Mouse (Mus musculus) frontal cortex, adult (tissue): ENCODE results near the gene Trmo.
A peak's percentile ranks its signal among the peaks of the same experiment; 100 is the strongest.

Experiments used
- ATAC-seq: cut with Nextera tagmentation; 2 replicates; pipeline ENCODE4 v1.9.2; 2017; ENCODE audit warnings: mild to moderate bottlenecking, moderate library complexity, mixed read lengths; ENCODE audit not compliant: low TSS enrichment

The Trmo gene

DNA sequence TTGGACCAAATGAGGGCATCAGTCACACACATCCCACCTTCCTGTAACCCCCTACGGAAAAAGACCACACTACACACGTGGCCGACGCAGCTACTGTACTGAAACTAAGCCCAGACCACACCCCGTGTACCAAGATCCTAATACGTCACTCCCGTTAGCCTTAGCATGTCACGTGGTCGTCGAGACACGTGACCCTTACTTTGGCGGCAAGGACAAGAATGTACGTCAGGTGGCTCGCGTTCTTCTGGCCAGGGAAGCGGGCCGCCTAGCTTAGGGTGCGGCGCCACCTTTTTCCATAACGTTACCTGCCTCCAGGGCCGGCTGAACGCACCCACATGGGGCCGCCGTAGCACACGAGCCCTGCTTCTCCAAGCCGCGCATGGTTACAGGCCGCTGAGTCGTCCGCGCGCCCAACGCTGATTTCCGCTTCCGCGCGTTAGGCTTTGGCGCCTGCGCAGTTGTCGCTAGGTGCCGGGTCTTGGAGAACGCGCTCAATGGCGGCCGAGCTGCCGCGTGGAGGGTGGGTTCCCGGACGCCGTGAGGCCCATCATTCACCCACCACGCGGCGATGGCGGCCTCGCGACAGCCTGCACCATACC lies at the start of gene Trmo:
TSS of gene Trmo (minus strand) at position 425 of the 599 bp plus-strand sequence.
- ATAC-seq, result peak; percentile 94

GRCm38 (mm10) chr4:46432339-46433036 lies 43.3 kb upstream of the Trmo start:
- ATAC-seq, result no peak

DNA sequence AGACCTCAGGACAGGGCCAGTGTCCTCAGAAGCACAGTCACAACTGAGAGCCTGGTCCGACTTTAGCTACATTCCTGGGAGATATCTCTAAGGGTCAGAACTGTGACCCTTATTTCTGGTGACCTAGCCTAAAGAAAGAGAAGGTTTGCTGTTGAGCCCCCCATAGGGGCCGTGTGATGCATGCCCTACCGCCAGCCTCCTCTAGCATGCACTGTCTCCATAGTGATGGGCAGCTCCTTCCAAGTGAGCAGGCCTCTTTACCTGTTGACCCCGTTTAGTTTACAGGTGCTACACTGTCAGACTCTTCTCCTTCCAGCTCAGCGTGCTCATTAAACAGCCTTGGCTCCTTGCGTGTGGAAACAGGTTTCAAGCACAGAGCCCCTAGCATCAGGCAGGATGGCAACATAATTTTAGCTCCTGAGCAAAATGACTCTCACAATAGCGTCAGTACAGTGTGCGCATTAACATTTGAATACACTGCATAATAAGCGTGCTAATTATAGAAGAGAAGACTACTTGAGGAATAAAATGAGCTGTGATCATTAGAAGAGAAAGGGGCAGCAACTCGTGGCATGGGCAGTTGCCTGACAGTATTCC lies 39.8 kb upstream of the Trmo start:
- no peak; the same call in 1 of the 2 replicates for ATAC-seq

DNA sequence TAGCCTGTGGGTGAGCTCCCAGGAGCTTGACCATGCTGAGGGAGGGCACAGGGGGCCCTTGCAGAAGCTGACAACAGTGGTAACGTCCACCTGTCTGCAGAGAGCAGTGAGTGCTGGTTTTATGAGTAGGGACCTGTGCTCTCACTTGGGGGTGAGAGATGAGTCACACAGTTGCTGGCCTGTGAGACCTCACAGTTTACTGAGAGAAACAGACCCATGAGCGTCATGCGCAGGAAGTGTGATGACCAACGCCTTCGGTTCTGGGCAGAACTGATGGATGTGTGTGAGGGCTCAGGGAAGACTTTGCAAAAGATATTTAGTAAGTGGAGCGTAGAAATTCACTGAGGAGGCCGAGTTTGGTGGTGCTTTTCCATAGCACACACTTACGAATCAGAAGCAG lies 33.4 kb upstream of the Trmo start:
- ATAC-seq, result no peak

DNA sequence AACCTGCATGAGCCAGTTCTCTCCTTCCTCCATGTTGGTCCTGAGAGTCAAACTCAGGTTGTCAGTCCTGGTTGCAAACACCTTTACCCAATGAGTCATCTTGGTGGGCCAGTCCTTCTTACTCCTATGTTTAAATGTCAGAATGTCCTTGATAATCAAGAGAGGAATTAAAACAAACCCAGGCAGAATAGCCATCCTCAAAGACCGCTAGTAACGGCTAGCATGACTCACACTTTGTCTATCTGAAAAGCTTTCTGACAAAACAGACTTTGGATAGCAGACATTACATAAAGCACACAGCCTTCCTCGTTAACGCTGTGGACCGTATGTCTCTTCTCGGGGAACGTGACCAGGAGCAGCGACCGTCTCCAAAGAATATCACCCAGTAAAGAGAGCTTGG lies 29.6 kb upstream of the Trmo start:
- ATAC-seq, result no peak

GRCm38 (mm10) chr4:46417491-46417890 lies 28.3 kb upstream of the Trmo start:
- ATAC-seq, result no peak

GRCm38 (mm10) chr4:46413406-46413805 lies 24.2 kb upstream of the Trmo start, which contains the start of gene Hemgn:
Gene Hemgn (minus strand): TSS chr4:46413506.
- ATAC-seq, result no peak

- ATAC-seq, result no peak
Observed at GRCm38 (mm10) chr4:46412113-46412512, 22.9 kb upstream of the Trmo start.

GRCm38 (mm10) chr4:46411489-46411888 lies 22.3 kb upstream of the Trmo start:
- no peak for ATAC-seq

DNA sequence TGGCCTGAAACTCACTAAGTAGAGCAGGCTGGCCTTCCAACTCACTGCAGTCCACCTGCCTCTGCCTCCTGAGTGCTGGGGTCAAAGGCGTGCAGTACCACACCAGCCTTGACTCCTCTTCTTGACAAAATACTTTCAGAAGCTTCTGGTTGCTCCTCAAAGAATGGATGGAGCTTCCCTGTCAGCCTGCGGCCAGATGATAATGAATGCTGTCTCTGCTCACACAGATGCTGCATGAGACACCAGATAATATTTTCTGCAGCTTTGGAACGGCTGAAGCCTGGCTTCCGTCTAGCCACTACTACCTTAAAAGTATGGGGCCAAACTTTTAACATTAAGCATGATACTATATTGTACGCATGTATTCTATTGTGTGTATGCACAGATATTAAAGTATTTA lies 21.4 kb upstream of the Trmo start:
- no peak for ATAC-seq

- no peak for ATAC-seq
Observed at GRCm38 (mm10) chr4:46406966-46407703, 17.9 kb upstream of the Trmo start.

GRCm38 (mm10) chr4:46404042-46404795 lies 15.0 kb upstream of the Trmo start:
- ATAC-seq, result no peak

- ATAC-seq, result no peak
Observed at GRCm38 (mm10) chr4:46398839-46399238, 9.6 kb upstream of the Trmo start.

DNA sequence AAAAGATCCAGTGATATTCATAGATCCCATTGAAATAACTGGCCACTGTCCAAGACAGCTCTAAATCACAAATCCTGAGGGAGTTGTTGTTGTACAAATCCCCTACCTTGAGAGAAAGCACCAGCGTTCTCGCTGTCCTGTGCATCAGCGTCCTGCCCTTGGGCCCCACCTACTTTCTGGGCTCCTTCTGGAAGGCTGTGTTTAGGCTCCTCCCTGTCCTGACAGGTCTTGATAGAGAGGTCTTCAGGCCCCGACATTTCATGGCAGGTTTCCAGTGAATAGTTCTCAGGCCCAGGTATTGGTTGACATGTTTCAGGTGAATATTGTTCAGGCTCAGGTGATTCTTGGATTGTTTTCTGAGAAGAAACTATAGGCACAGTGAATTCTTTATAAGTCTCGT lies 6.5 kb upstream of the Trmo start:
- no peak for ATAC-seq

- ATAC-seq, result no peak
Observed at GRCm38 (mm10) chr4:46394388-46394787, 5.2 kb upstream of the Trmo start.

GRCm38 (mm10) chr4:46390390-46390970 lies 1.2 kb upstream of the Trmo start:
- no peak for ATAC-seq

DNA sequence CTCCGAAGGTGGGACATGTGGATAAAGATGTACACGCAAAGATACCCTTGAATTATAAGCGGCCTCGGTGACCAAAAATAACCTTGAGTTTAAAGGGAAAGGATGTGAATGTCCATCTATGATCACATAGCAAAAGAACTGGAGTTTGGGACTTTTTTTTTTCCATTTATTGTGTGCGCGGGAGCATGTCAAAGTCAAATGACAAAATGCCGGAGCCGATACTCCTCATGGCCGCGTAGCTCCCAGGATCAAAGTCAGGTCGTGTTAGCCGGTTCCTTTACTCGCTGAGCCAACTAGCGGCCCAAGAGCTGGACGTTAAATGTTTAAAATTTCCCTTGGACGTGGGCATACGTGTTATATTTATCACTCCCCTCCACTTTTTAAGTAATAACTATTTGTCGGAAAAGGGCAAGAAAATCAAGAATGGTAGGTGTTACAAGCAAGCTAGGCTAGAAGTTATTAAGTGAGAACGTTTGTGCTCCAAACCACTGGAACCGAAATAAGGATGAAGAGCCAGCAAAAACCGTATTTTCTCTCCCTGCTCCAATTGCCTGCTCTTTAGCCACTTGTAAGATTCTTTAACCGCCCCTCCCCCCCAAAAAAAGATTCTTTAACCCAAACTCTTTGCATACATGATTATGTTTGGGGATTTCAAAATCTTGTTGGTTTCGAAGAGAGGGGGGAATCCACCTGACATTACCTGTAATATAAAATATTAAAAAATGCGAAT lies 540 bp upstream of the Trmo start:
- peak; percentile 45 for ATAC-seq

GRCm38 (mm10) chr4:46388556-46388955 lies 681 bp downstream of the Trmo start:
- ATAC-seq, result no peak

DNA sequence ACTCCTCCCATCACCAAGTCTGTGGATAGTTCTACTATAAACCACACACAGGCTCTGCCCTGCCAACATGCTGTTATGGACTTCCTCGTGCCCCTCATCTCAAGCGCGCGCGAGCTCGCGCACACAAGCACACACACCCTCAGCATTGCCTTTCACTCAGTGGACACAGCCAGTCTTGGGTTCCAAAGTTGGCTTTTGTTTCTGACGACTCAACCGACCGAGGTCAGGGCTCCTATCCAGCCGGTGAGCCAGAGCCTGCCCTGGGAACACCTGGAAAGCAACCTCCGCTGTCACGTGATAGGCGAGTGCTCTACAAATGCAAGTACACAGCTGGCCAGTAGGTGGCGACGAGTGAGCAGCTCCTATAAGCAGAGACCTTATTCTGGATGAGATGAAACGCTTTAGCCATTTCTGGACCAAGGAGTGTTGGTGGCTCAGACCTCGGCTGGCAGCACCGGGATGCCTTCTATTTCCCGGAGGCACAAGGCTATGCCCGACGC lies 14.3 kb downstream of the Trmo start:
- peak; percentile 85 for ATAC-seq

GRCm38 (mm10) chr4:46374455-46374854 lies 14.8 kb downstream of the Trmo start:
- ATAC-seq, result 0 out of 2 replicates have a peak, but pooled peaks have one; percentile 11
